Mouse (Mus musculus): ENCODE measurements around the gene Gm11444.

DNA sequence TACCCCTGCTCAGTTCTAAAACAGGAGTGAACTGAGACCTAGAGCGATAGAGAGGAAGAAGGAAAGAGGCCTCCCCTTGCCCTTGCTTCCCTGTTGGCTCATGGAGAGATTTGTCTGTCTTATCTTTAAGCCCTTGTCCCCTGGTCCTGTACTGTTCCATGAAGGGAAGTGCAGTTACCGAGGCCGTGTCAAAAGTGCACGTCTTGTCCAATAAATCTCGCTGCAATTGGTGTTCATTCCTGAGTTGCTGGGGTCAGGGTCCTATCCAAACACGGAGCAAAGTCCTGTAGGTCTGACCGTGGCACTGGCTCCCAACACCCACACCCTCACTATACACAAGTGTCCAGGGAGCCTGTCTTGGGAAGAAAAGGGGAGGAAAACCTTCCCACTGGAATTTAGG is 24.3 kb downstream of the Gm11444 start:
- TF ChIP-seq CTCF (IDR thresholded peaks at IDR 0.05; ENCODE audit: borderline replicate concordance, insufficient read depth, low read length) (no peak), POLR2A (IDR thresholded peaks at IDR 0.05; ENCODE audit: low read depth, low read length) (no peak)
